Mouse (Mus musculus): Measurements from ENCODE around the gene Ampd1. TPM values are rescaled to one million over a fixed set of nuclear protein-coding genes. Genes with fewer than 3 reads are reported as not detected.

The Ampd1 gene
- polyA plus RNA-seq (2012; rRNA removed) = 0.12 and 1.6 TPM in 2 replicates

DNA sequence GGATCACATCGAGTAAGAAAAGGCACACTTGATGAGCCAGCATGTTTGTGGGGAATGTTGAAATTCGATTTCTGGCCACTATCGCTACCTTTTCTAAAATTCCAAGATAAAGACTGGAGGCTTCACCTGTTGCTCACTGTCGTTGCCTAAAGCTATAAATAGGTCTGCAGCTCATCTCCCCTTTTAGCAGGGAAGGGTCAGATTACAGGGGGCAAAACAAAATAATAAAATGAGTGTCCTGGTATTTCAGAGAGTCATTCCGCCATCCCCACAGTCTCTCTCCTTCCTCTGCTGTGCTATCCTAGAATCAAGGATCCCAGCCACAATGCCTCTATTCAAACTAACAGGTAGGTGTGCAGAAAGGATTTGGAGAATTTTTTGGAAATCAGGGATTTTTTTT is at the start of gene Ampd1:
Gene Ampd1, plus strand, starts transcription at position 244 of the 400 bp plus-strand sequence.

DNA sequence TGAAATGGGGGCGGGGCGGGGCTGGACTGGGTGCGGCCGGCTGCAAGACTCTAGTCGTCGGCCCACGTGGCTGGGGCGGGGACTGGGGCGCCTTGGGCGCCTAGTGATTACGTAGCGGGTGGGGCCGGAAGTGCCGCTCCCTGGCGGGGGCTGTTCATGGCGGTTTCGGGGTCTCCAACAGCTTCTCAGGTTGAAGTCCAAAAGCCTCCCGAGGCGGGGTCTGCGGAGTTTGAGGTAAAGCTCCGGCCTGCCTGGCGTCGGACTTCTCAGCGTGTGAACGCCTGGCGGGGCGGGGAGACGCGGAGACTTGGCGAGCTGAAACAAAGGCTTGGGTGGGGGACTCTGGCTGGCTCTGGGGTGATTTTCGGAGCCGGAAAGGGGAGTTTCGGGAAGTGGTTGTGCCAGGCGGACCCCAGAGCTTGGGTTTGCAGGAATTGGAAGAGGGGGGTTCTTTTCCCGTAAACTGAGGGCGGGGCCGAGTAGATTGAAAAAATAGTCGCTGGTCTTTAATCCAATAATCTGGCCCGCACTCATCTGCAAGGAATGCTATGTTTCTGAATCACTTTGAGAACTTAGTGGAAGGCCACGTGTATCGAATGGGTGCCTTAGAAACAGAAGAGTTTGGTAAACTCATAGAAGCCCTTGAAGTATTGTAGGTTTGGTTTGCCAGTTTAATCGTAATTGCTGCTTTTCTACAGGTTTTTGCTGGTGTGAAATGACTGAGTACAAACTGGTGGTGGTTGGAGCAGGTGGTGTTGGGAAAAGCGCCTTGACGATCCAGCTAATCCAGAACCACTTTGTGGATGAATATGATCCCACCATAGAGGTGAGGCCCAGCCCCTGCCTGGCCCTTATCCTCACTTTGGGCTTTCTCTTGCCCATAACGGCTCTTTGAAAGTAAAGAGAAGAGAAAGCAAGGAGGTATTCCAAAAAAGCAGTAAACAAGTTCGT is 15.3 kb upstream of the Ampd1 start, which contains the start of gene Nras:
Gene Nras, plus strand, starts transcription at position 79 of the 951 bp plus-strand sequence.

DNA sequence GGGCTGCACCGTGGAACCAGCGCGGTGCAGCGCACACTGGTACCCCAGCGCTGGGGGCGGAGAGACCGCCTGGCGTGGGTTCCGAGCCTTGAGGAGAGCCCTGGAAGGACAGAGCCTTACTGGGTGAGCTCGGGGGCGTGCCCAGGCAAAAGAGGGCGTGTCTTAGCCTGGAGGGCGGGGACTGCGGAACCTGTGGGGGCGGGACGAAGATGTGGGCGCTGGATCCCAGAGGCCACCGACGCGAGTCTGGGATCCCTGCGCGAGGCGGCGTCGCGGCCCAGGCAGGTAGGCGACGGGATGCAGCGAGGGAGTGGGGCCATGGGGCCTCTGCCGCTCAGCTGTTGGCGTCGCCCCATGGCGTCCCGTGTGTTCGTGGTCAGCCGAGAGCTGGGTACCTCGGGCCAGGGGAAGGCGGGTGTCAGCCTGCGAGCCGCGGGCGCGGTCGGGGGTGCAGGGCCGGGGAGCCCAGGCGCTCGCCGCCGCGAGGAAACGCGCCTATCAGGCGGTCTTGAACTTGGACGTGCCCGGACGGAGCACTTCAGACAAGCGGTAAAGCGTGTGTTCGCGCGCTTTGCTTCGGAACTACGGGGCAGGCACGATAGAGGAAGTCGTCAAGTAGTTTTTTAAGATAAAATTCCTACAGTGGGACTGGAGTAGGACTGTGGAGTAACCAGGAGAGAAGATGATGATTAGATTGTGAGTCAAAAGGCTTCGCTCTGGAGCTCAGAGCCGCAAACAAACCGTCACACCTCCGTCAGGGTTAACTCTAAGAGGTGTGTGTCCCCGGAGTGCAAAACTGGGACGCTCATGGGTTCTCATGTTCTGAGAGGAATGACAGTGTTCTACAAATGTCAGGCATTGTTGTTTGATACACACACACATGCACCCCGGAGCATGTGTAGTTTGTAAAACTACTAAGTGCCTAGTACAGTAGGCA is 28.9 kb downstream of the Ampd1 start, which contains the start of gene Dennd2c:
Gene Dennd2c, plus strand, starts transcription at position 151 of the 937 bp plus-strand sequence.

Other genes with a start within 250 kb of the Ampd1 start
- gene Sycp1, start 137.9 kb upstream of the Ampd1 start, polyA plus RNA-seq (2012; rRNA removed) = 0.08 TPM in 1 of 2 replicates, not detected in the other
- gene Nr1h5, start 109.9 kb upstream of the Ampd1 start, polyA plus RNA-seq (2012; rRNA removed) = 2.4 and 2.5 TPM in 2 replicates
- 44.9 and 57.5 TPM in 2 replicates for gene Sike1, start 78.3 kb upstream of the Ampd1 start, polyA plus RNA-seq (2012; rRNA removed)
- 160 and 183 TPM in 2 replicates for gene Csde1, start 53.6 kb upstream of the Ampd1 start, polyA plus RNA-seq (2012; rRNA removed)
- gene Nras, start 15.7 kb upstream of the Ampd1 start, polyA plus RNA-seq (2012; rRNA removed) = 113 and 140 TPM in 2 replicates
- 2.1 and 3.2 TPM in 2 replicates for gene Dennd2c, start 28.6 kb downstream of the Ampd1 start, polyA plus RNA-seq (2012; rRNA removed)
- gene Bcas2, start 97.6 kb downstream of the Ampd1 start, polyA plus RNA-seq (2012; rRNA removed) = 179 and 182 TPM in 2 replicates
- gene Trim33, start 205.3 kb downstream of the Ampd1 start, polyA plus RNA-seq (2012; rRNA removed) = 18.1 and 30.2 TPM in 2 replicates